Mouse (Mus musculus) MEL (cell line): ENCODE results near the gene Nfyb. TPM values are rescaled to one million over a fixed set of nuclear protein-coding genes. Genes with fewer than 3 reads are reported as not detected.

ENCODE experiments used
- DNase-seq: peaks from one replicate; pipeline ENCODE4 v3.0.0; 2011; ENCODE audit warnings: low read depth, low spot score
- H3K27ac ChIP-seq: 2 replicates; pipeline ENCODE4 v1.5.1; 2012; ENCODE audit warnings: low read depth, mild to moderate bottlenecking, control low read depth, low read length, moderate library complexity; ENCODE audit not compliant: control insufficient read depth
- H3K27me3 ChIP-seq, 2 experiments: fragments of 150-350 bp in 1 of 2; sonication (generic) in 1 of 2; 2 replicates each; pipeline ENCODE4 v1.6.1; 2012; ENCODE audit warnings: low read length in 2 of 2, mild to moderate bottlenecking in 2 of 2, improper control_type of control experiment in 1 of 2, moderate library complexity in 1 of 2; ENCODE audit not compliant: insufficient read depth in 2 of 2, control insufficient read depth in 1 of 2
- H3K36me3 ChIP-seq, 2 experiments: 2 replicates each; pipeline ENCODE4 v1.6.1; 2012 to 2014; ENCODE audit warnings: low read length in 2 of 2, improper control_type of control experiment in 1 of 2, inconsistent platforms in 1 of 2, mild to moderate bottlenecking in 1 of 2; ENCODE audit not compliant: insufficient read depth in 2 of 2, control insufficient read depth in 1 of 2
- H3K4me1 ChIP-seq, 2 experiments: fragments of 150-350 bp in 1 of 2; sonication (generic) in 1 of 2; 2 replicates each; pipeline ENCODE4 v1.6.1; 2012; ENCODE audit warnings: low read length in 2 of 2, improper control_type of control experiment in 1 of 2, mild to moderate bottlenecking in 1 of 2; ENCODE audit not compliant: insufficient read depth in 2 of 2, control insufficient read depth in 1 of 2
- H3K4me3 ChIP-seq, 2 experiments: fragments of 150-350 bp in 1 of 2; sonication (generic) in 1 of 2; 2 replicates each; pipeline ENCODE4 v1.5.1; 2012; ENCODE audit warnings: low read depth in 2 of 2, low read length in 2 of 2, mild to moderate bottlenecking in 2 of 2, moderate library complexity in 2 of 2, control low read depth in 1 of 2, improper control_type of control experiment in 1 of 2; ENCODE audit not compliant: control insufficient read depth in 1 of 2, insufficient read depth in 1 of 2
- H3K79me2 ChIP-seq: 2 replicates; pipeline ENCODE4 v1.6.1; 2012; ENCODE audit warnings: mild to moderate bottlenecking, low read length, moderate library complexity; ENCODE audit not compliant: control insufficient read depth, poor library complexity, insufficient read depth
- H3K9ac ChIP-seq: 2 replicates; pipeline ENCODE4 v1.6.1; 2012; ENCODE audit warnings: low read depth, mild to moderate bottlenecking, control low read depth, low read length, moderate library complexity; ENCODE audit not compliant: control insufficient read depth, poor library complexity, severe bottlenecking
- H3K9me3 ChIP-seq: fragments of 150-350 bp; sonication (generic); replicated peaks from 2 replicates; pipeline ENCODE4 v1.6.1; 2012; ENCODE audit warnings: mild to moderate bottlenecking, low read length, improper control_type of control experiment, moderate library complexity; ENCODE audit not compliant: insufficient read depth
- BHLHE40 ChIP-seq: IDR thresholded peaks from 2 replicates; pipeline ENCODE4 v1.6.1; 2012; ENCODE audit warnings: low read depth, mild to moderate bottlenecking, inconsistent platforms, low read length, improper control_type of control experiment, borderline replicate concordance
- CTCF ChIP-seq, 3 experiments: IDR thresholded peaks in 2 of 3; conservative IDR thresholded peaks in 1 of 3; 2 replicates each; pipeline ENCODE4 v1.5.1; 2011 to 2012; ENCODE audit warnings: low read length in 3 of 3, low read depth in 2 of 3, mild to moderate bottlenecking in 2 of 3, improper control_type of control experiment in 1 of 3, inconsistent platforms in 1 of 3, mixed read lengths in 1 of 3, moderate library complexity in 1 of 3; ENCODE audit not compliant: control insufficient read depth in 1 of 3, insufficient read depth in 1 of 3, poor library complexity in 1 of 3, severe bottlenecking in 1 of 3
- E2F4 ChIP-seq: IDR thresholded peaks from 2 replicates; pipeline ENCODE4 v1.6.1; 2011; ENCODE audit warnings: low read depth, low read length, improper control_type of control experiment, borderline replicate concordance
- EP300 ChIP-seq, 2 experiments: IDR thresholded peaks; 2 replicates each; pipeline ENCODE4 v1.6.1; 2011; ENCODE audit warnings: improper control_type of control experiment in 2 of 2, low read length in 2 of 2, low read depth in 1 of 2, mild to moderate bottlenecking in 1 of 2
- GABPA ChIP-seq: IDR thresholded peaks from 2 replicates; pipeline ENCODE4 v1.6.1; 2012; ENCODE audit warnings: low read depth, mild to moderate bottlenecking, inconsistent platforms, low read length, improper control_type of control experiment, moderate library complexity
- GATA1 ChIP-seq: IDR thresholded peaks from 2 replicates; pipeline ENCODE4 v1.6.1; 2011; ENCODE audit warnings: low read depth, low read length, improper control_type of control experiment
- HCFC1 ChIP-seq: IDR thresholded peaks from 2 replicates; pipeline ENCODE4 v1.6.1; 2012; ENCODE audit warnings: low read depth, mild to moderate bottlenecking, inconsistent platforms, low read length, improper control_type of control experiment, moderate library complexity
- KAT2A ChIP-seq: conservative IDR thresholded peaks from 2 replicates; pipeline ENCODE4 v1.6.1; 2012; ENCODE audit warnings: low read depth, low read length, improper control_type of control experiment, inconsistent platforms
- MAFK ChIP-seq: IDR thresholded peaks from 2 replicates; pipeline ENCODE4 v1.6.1; 2011; ENCODE audit warnings: low read depth, mild to moderate bottlenecking, low read length, improper control_type of control experiment, borderline replicate concordance
- MAZ ChIP-seq: IDR thresholded peaks from 2 replicates; pipeline ENCODE4 v1.6.1; 2012; ENCODE audit warnings: low read depth, mild to moderate bottlenecking, inconsistent platforms, low read length, improper control_type of control experiment
- MXI1 ChIP-seq: IDR thresholded peaks from 2 replicates; pipeline ENCODE4 v1.6.1; 2011; ENCODE audit warnings: mild to moderate bottlenecking, low read depth, low read length, improper control_type of control experiment
- MYB ChIP-seq: IDR thresholded peaks from 2 replicates; pipeline ENCODE4 v1.6.1; 2011; ENCODE audit warnings: mild to moderate bottlenecking, low read depth, low read length, improper control_type of control experiment
- NELFE ChIP-seq: IDR thresholded peaks from 2 replicates; pipeline ENCODE4 v1.6.1; 2011; ENCODE audit warnings: low read depth, low read length, improper control_type of control experiment
- NRF1 ChIP-seq: IDR thresholded peaks from 2 replicates; pipeline ENCODE4 v1.6.1; 2014; ENCODE audit warnings: low read depth, mild to moderate bottlenecking, inconsistent platforms, low read length, improper control_type of control experiment, moderate library complexity; ENCODE audit not compliant: poor library complexity, insufficient read depth, severe bottlenecking
- POLR2A ChIP-seq, 2 experiments: IDR thresholded peaks; 2 replicates each; pipeline ENCODE4 v1.6.1; 2011 to 2012; ENCODE audit warnings: low read length in 2 of 2, mild to moderate bottlenecking in 2 of 2, control low read depth in 1 of 2, improper control_type of control experiment in 1 of 2, low read depth in 1 of 2, moderate library complexity in 1 of 2; ENCODE audit not compliant: control insufficient read depth in 1 of 2, insufficient read depth in 1 of 2, poor library complexity in 1 of 2
- POLR2AphosphoS5 ChIP-seq: IDR thresholded peaks from 2 replicates; pipeline ENCODE4 v1.6.1; 2012; ENCODE audit warnings: low read depth, borderline replicate concordance, mild to moderate bottlenecking, inconsistent platforms, low read length, moderate library complexity, mixed read lengths
- RAD21 ChIP-seq: IDR thresholded peaks from 2 replicates; pipeline ENCODE4 v1.6.1; 2011; ENCODE audit warnings: mild to moderate bottlenecking, low read depth, low read length, improper control_type of control experiment
- RCOR1 ChIP-seq: IDR thresholded peaks from 2 replicates; pipeline ENCODE4 v1.6.1; 2012; ENCODE audit warnings: low read depth, mild to moderate bottlenecking, inconsistent platforms, low read length, improper control_type of control experiment
- SMC3 ChIP-seq: IDR thresholded peaks from 2 replicates; pipeline ENCODE4 v1.6.1; 2011; ENCODE audit warnings: low read depth, low read length, improper control_type of control experiment
- TAL1 ChIP-seq: IDR thresholded peaks from 2 replicates; pipeline ENCODE4 v1.6.1; 2012; ENCODE audit warnings: mild to moderate bottlenecking, inconsistent platforms, low read length, moderate library complexity, mixed read lengths
- TBP ChIP-seq: IDR thresholded peaks from 2 replicates; pipeline ENCODE4 v1.8.0; 2011; ENCODE audit warnings: low read depth, low read length, improper control_type of control experiment
- ZKSCAN1 ChIP-seq: IDR thresholded peaks from 2 replicates; pipeline ENCODE4 v1.6.1; 2012; ENCODE audit warnings: low read depth, mild to moderate bottlenecking, inconsistent platforms, low read length, improper control_type of control experiment, moderate library complexity
- polyA plus RNA-seq, 2 experiments: library from polyadenylated mRNA; stranded (reverse) in 1 of 2; unstranded in 1 of 2; fragments of >175 nt in 1 of 2; fragments of >200 nt in 1 of 2; gene quantifications; 2 replicates each; pipeline versions ENCODE4 v1.2.1 to v1.2.4; 2012; ENCODE audit warnings: low replicate concordance in 2 of 2, low read depth in 1 of 2; ENCODE audit not compliant: insufficient read length in 2 of 2, insufficient read depth in 1 of 2, missing spikeins in 1 of 2
- total RNA-seq: library from RNA; depleted of rRNA; stranded (reverse); fragments of 300-350 nt; gene quantifications from 2 replicates; pipeline ENCODE4 v1.2.3, GENCODE M21; 2012

The Nfyb gene
- total and polyA plus RNA-seq, 3 experiments, result 32.6 to 38.3 TPM; not detected in 1

- no peak for TF ChIP-seq GATA1
- TF ChIP-seq CTCF (IDR thresholded peaks at IDR 0.05 in 2 of 3, conservative IDR thresholded peaks at IDR 0.05 in 1 of 3; ENCODE audit: control insufficient read depth in 1 of 3, insufficient read depth in 1 of 3, low read depth in 2 of 3, low read length in 3 of 3, poor library complexity in 1 of 3, severe bottlenecking in 1 of 3), result peak in 2 of 3 experiments; percentile 69 to 98; a peak in 5 of 6 replicates
- no peak; the same call in 1 of the 2 replicates for TF ChIP-seq NELFE
- no peak for TF ChIP-seq MAFK
- TF ChIP-seq KAT2A, result no peak
- no peak for TF ChIP-seq EP300 (IDR thresholded peaks at IDR 0.05; ENCODE audit: low read depth in 1 of 2, low read length in 2 of 2)
- peak; percentile 53 for TF ChIP-seq SMC3
- no peak for TF ChIP-seq E2F4
- peak; percentile 47; the same call in 1 of the 2 replicates for TF ChIP-seq BHLHE40
- peak in 1 of 2 experiments; percentile 24; a peak in 1 of 4 replicates for TF ChIP-seq POLR2A (IDR thresholded peaks at IDR 0.05; ENCODE audit: control insufficient read depth in 1 of 2, insufficient read depth in 1 of 2, low read depth in 1 of 2, low read length in 2 of 2, poor library complexity in 1 of 2)
- no peak for TF ChIP-seq ZKSCAN1
- no peak for TF ChIP-seq MYB
- no peak for TF ChIP-seq NRF1
- TF ChIP-seq RAD21, result peak; percentile 42
- TF ChIP-seq TBP, result no peak
- TF ChIP-seq GABPA, result no peak
- TF ChIP-seq MXI1, result peak; percentile 48; the same call in 1 of the 2 replicates
- no peak for TF ChIP-seq TAL1
- peak; percentile 86; the same call in 1 of the 2 replicates for TF ChIP-seq MAZ
- TF ChIP-seq RCOR1, result no peak
- 0 out of 2 replicates have a peak, but pooled peaks have one; percentile 17 for TF ChIP-seq HCFC1
- TF ChIP-seq POLR2AphosphoS5, result no peak
- Histone ChIP-seq H3K9me3 (no peaks in the 10 kb centered on the region), H3K4me3 (peak overlapping the region; percentile 81 to 84), H3K36me3 (peaks cover 0 to 20% of the 10 kb centered on the region in 2 experiments; a peak in 2 of 4 replicates), H3K9ac (peak overlapping the region; percentile 75), H3K27ac (no peak overlapping the region), H3K79me2 (no peaks in the 10 kb centered on the region), H3K4me1 (peaks cover 4 to 30% of the 10 kb centered on the region in 2 experiments), H3K27me3 (no peaks in the 10 kb centered on the region)
- peak; percentile 83 for DNase-seq
These were observed 48.0 kb upstream of the Nfyb start for GRCm38 (mm10) chr10:82811855-82812431.
